Mouse (Mus musculus): ENCODE measurements at regions not wholly inside any gene's neighbourhood (a gene's known extent, or its start where the extent isn't known, plus 50 kb on each side); places are given as distances from the start of the nearest gene placed in this dataset.

DNA sequence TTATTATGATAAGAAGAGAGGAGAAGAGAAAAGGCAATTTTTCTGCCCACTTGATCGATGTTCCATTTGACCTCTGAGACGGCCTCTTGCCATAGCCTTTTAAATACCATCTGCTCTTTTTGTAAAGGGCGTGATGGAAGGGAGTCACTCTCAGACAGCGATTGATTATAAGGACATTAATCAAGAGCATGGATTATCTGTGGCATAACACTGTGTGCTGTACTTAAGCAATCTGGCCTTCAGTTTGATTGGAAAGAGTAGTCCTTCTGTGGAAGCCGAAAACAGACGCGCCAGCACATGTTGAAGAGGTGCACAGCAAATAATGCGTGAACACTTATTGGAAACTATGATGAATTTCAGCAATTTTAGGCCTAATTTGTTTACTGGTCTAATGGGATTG, 685.4 kb upstream of the Robo1 start:
- no peaks in the 10 kb centered on the region for H3K4me1 ChIP-seq (replicated peaks; ENCODE audit: control insufficient read depth, insufficient read depth, low read length)
- 70% methylated on average over 8 of the region's 8 CpGs for WGBS
- ATAC-seq (ENCODE audit: low read depth): no peak
- H3K36me3 ChIP-seq (ENCODE audit: control insufficient read depth, insufficient read depth, low read length): no peaks in the 10 kb centered on the region
- H3K4me2 ChIP-seq (ENCODE audit: low read depth, low read length): no peak overlapping the region
- no peak overlapping the region for H3K27ac ChIP-seq (ENCODE audit: low read length)
- H3K9me3 ChIP-seq (ENCODE audit: control insufficient read depth, low read length): no peaks in the 10 kb centered on the region
- no peak overlapping the region for H3K4me3 ChIP-seq (ENCODE audit: low read length)
- H3K9ac ChIP-seq (ENCODE audit: low read length): no peak overlapping the region
- H3K27me3 ChIP-seq (ENCODE audit: control insufficient read depth, insufficient read depth, low read depth, low read length): no peaks in the 10 kb centered on the region

DNA sequence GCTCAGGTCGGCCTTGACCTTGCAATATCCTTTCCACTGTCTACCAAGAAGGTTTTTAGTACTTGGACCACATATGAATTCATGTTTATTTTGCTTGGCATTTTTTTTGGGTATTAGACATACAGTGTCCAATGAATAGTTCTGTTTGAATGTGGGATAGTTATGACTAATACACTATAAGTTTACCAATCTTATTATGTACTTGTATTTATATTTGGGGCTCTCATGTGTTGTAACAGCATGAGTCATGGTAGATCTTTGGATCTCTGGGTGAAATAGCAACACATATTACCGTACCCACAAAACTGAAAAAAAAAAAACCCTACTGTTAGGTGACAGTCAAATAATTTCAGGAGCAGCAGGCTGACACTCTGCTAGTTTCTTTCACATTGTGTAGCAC, 667.7 kb upstream of the Robo1 start:
- Histone ChIP-seq H3K27me3 (ENCODE audit: control insufficient read depth, insufficient read depth, low read depth, low read length) (no peaks in the 10 kb centered on the region), H3K27ac (ENCODE audit: low read length) (no peak overlapping the region), H3K4me3 (ENCODE audit: low read length) (no peak overlapping the region)

DNA sequence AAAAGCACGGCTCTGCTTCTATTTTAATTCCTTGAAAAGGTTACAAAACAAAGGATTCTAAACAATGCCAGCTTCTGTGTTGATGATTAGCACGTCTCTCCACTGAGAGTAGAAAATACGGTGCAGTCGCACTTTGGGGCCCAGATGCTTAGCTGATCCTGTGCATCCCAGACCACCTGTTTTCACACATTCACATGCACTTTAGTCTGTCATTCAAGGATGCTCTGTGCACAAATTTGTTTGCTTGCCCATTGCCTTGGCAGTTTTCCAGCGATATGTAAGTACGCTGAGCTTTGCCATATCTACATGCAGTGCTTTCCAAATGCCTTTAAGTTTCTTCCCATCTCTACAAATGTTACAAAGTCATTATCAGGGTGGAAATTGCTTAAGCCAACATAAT, 664.9 kb upstream of the Robo1 start:
- H3K27me3 ChIP-seq (ENCODE audit: control insufficient read depth, insufficient read depth, low read depth, low read length): no peaks in the 10 kb centered on the region

More for the DNA sequence above, 667.7 kb upstream of the Robo1 start:
- ATAC-seq (ENCODE audit: low read depth): no peak
- no peaks in the 10 kb centered on the region for H3K4me1 ChIP-seq (replicated peaks; ENCODE audit: control insufficient read depth, insufficient read depth, low read length)
- H3K4me2 ChIP-seq (ENCODE audit: low read depth, low read length): no peak overlapping the region
- H3K9me3 ChIP-seq (ENCODE audit: control insufficient read depth, low read length): no peaks in the 10 kb centered on the region
- H3K9ac ChIP-seq (ENCODE audit: low read length): no peak overlapping the region
- no peaks in the 10 kb centered on the region for H3K36me3 ChIP-seq (ENCODE audit: control insufficient read depth, insufficient read depth, low read length)
- 67% methylated on average over 2 of the region's 2 CpGs for WGBS

DNA sequence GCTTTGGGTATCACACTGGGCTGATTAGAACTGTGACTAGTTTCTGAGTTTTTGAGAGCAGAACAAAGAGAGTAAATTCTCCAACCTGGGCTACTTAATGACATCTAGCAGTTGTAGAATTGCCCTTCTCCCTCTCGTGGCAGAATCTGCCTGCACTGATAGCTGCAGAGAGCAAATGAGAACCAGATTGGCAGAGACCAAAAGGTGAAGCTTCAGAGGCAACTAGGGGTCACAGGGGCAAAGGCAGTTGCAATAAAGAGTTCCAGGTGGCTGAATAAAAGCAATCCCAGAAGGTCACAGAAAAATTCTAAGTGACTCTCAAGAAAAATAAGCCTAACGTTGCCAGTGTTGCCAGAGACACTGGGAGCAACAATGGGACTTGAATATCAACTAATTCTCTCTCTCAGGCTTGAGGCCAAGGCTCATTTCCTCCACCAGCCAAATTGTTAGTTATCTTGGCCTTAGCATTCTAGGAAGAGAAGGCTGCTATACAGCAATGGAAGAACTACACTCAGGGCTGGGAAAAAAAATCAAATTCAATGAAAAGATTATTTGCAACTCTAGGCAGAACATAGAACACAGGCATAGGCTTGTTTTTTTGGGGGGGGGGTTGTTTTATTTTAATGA, 629.9 kb upstream of the Robo1 start:
- H3K9me3 ChIP-seq (ENCODE audit: control insufficient read depth, low read length): no peaks in the 10 kb centered on the region
- no peaks in the 10 kb centered on the region for H3K36me3 ChIP-seq (ENCODE audit: control insufficient read depth, insufficient read depth, low read length)
- no peak overlapping the region for H3K9ac ChIP-seq (ENCODE audit: low read length)
- no peak overlapping the region for H3K4me2 ChIP-seq (ENCODE audit: low read depth, low read length)
- no peak overlapping the region for H3K4me3 ChIP-seq (ENCODE audit: low read length)
- H3K27me3 ChIP-seq (ENCODE audit: control insufficient read depth, insufficient read depth, low read depth, low read length): no peaks in the 10 kb centered on the region
- no peak for ATAC-seq (ENCODE audit: low read depth)
- no peaks in the 10 kb centered on the region for H3K4me1 ChIP-seq (replicated peaks; ENCODE audit: control insufficient read depth, insufficient read depth, low read length)
- WGBS: 11% methylated on average over 2 of the region's 2 CpGs
- no peak overlapping the region for H3K27ac ChIP-seq (ENCODE audit: low read length)

More for the DNA sequence above, 664.9 kb upstream of the Robo1 start:
- Histone ChIP-seq H3K9ac (ENCODE audit: low read length) (no peak overlapping the region), H3K4me2 (ENCODE audit: low read depth, low read length) (no peak overlapping the region), H3K4me3 (ENCODE audit: low read length) (no peak overlapping the region), H3K9me3 (ENCODE audit: control insufficient read depth, low read length) (no peaks in the 10 kb centered on the region), H3K36me3 (ENCODE audit: control insufficient read depth, insufficient read depth, low read length) (no peaks in the 10 kb centered on the region), H3K27ac (ENCODE audit: low read length) (no peak overlapping the region), H3K4me1 (replicated peaks; ENCODE audit: control insufficient read depth, insufficient read depth, low read length) (no peaks in the 10 kb centered on the region)
- no peak for ATAC-seq (ENCODE audit: low read depth)
- WGBS: 49% methylated on average over 6 of the region's 6 CpGs

DNA sequence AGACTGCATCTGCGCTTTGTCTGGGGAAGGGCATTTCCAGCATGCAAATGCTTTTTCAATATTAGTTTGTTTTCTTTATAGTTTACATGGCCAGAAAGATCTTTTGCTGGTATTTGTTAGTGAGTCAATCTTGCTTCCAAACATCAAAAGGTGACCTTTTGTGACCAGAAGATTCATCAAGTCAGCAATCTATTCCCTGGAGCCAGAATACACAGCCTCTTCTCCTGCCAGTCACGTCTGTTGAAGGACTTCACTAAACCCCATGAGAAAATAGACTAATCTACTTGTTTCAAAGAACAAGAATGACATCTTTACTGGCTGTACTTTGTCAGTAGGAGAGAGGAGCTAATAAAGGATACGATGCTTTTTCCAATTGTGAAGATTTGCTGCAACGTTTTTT, 614.6 kb upstream of the Robo1 start:
- Histone ChIP-seq H3K4me2 (ENCODE audit: low read depth, low read length) (no peak overlapping the region), H3K9me3 (ENCODE audit: control insufficient read depth, low read length) (no peaks in the 10 kb centered on the region), H3K27ac (ENCODE audit: low read length) (no peak overlapping the region), H3K27me3 (ENCODE audit: control insufficient read depth, insufficient read depth, low read depth, low read length) (no peaks in the 10 kb centered on the region), H3K36me3 (ENCODE audit: control insufficient read depth, insufficient read depth, low read length) (no peaks in the 10 kb centered on the region), H3K4me1 (replicated peaks; ENCODE audit: control insufficient read depth, insufficient read depth, low read length) (no peaks in the 10 kb centered on the region), H3K4me3 (ENCODE audit: low read length) (no peak overlapping the region), H3K9ac (ENCODE audit: low read length) (no peak overlapping the region)
- WGBS: 48% methylated on average over 4 of the region's 4 CpGs
- ATAC-seq (ENCODE audit: low read depth): no peak

DNA sequence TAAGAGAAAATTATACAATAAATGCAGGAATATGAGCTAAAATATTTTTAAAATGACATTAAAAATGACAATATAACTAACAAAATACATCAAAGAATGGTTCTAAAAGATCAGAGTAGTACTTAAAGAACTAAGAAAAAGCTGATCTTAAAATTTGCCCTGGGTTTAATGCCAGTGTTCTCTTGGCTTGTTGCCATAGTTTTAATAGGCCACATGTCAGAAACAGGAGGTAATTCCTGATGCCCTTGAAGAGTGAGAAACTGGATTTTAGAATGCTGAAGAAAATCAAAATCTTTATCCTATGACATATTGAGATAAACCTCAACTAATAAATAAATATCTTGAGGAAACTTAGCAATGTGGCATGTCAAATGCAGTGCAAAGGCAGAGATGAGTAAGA, 602.3 kb upstream of the Robo1 start:
- H3K9me3 ChIP-seq (ENCODE audit: control insufficient read depth, low read length): no peaks in the 10 kb centered on the region
- H3K4me2 ChIP-seq (ENCODE audit: low read depth, low read length): no peak overlapping the region
- no peaks in the 10 kb centered on the region for H3K4me1 ChIP-seq (replicated peaks; ENCODE audit: control insufficient read depth, insufficient read depth, low read length)
- no peaks in the 10 kb centered on the region for H3K27me3 ChIP-seq (ENCODE audit: control insufficient read depth, insufficient read depth, low read depth, low read length)
- H3K9ac ChIP-seq (ENCODE audit: low read length): no peak overlapping the region
- no peaks in the 10 kb centered on the region for H3K36me3 ChIP-seq (ENCODE audit: control insufficient read depth, insufficient read depth, low read length)
- no peak overlapping the region for H3K4me3 ChIP-seq (ENCODE audit: low read length)
- H3K27ac ChIP-seq (ENCODE audit: low read length): no peak overlapping the region
- no peak for ATAC-seq (ENCODE audit: low read depth)

DNA sequence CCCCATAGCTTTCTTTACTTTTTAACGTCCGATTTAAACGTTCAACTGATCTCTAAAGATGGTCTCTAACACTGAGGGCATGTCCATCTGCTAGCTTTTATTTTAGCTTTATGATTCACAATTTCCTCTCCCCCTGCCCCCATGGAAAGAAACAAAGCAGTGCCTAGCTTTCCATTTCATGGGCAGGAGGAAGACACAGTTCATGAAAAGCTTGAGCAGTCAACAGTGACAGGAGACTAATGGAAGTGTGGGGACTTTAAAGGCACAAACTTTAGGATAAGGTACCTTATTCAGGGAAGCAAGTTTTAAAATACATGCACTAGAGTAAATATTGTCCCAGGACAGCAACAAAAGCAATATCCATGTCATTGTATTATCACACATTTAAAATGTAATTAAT, 598.4 kb upstream of the Robo1 start:
- no peaks in the 10 kb centered on the region for H3K27me3 ChIP-seq (ENCODE audit: control insufficient read depth, insufficient read depth, low read depth, low read length)
- no peak overlapping the region for H3K4me2 ChIP-seq (ENCODE audit: low read depth, low read length)
- H3K36me3 ChIP-seq (ENCODE audit: control insufficient read depth, insufficient read depth, low read length): no peaks in the 10 kb centered on the region
- H3K27ac ChIP-seq (ENCODE audit: low read length): no peak overlapping the region
- H3K9ac ChIP-seq (ENCODE audit: low read length): no peak overlapping the region
- H3K9me3 ChIP-seq (ENCODE audit: control insufficient read depth, low read length): no peaks in the 10 kb centered on the region
- H3K4me3 ChIP-seq (ENCODE audit: low read length): no peak overlapping the region
- ATAC-seq (ENCODE audit: low read depth): no peak
- WGBS: 88% methylated on average over 3 of the region's 3 CpGs
- H3K4me1 ChIP-seq (replicated peaks; ENCODE audit: control insufficient read depth, insufficient read depth, low read length): no peaks in the 10 kb centered on the region

DNA sequence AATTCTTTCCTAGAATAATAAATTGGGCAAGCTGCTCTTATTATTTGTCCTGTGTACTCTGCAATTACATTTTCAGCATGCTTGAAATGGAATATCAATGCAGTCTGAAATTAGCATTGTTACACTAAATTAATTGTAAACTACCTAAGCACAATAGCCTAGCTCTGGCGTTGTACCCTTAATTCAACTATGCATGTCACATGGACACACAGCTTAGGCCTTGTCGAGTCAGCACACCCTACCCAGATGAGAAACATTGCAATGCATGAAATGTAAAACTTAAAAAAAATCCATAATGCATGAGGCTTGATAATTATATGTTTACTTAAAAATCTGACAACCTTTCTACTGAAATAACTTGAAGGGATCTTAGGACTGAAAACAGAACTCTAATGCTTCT, 596.2 kb upstream of the Robo1 start:
- H3K4me1 ChIP-seq (replicated peaks; ENCODE audit: control insufficient read depth, insufficient read depth, low read length): no peaks in the 10 kb centered on the region
- no peaks in the 10 kb centered on the region for H3K9me3 ChIP-seq (ENCODE audit: control insufficient read depth, low read length)
- no peak overlapping the region for H3K4me2 ChIP-seq (ENCODE audit: low read depth, low read length)
- no peak overlapping the region for H3K27ac ChIP-seq (ENCODE audit: low read length)
- no peak overlapping the region for H3K9ac ChIP-seq (ENCODE audit: low read length)
- no peak overlapping the region for H3K4me3 ChIP-seq (ENCODE audit: low read length)
- H3K36me3 ChIP-seq (ENCODE audit: control insufficient read depth, insufficient read depth, low read length): no peaks in the 10 kb centered on the region
- 72% methylated on average over 2 of the region's 2 CpGs for WGBS
- no peak for ATAC-seq (ENCODE audit: low read depth)
- no peaks in the 10 kb centered on the region for H3K27me3 ChIP-seq (ENCODE audit: control insufficient read depth, insufficient read depth, low read depth, low read length)

DNA sequence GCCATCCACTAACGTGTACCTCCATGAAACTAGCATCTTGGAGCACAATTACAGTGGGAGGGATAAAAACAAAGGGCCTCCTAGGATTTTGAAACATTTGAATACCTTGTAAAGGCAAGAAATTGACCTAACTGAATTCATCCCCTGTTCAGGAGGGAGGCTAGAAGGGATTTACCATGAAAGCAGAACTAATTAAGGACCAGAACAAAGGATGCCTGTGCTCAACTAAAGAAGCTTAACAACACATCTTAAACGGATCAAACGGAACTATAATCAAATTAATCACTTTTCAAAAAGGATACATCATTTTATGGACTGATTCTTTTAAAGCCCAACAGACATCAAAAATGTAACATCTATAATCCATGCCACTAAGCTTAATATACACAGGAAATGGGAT, 590.9 kb upstream of the Robo1 start:
- Histone ChIP-seq H3K4me3 (ENCODE audit: low read length) (no peak overlapping the region), H3K4me1 (replicated peaks; ENCODE audit: control insufficient read depth, insufficient read depth, low read length) (no peaks in the 10 kb centered on the region), H3K9ac (ENCODE audit: low read length) (no peak overlapping the region), H3K36me3 (ENCODE audit: control insufficient read depth, insufficient read depth, low read length) (no peaks in the 10 kb centered on the region), H3K9me3 (ENCODE audit: control insufficient read depth, low read length) (no peaks in the 10 kb centered on the region), H3K4me2 (ENCODE audit: low read depth, low read length) (no peak overlapping the region), H3K27me3 (ENCODE audit: control insufficient read depth, insufficient read depth, low read depth, low read length) (no peaks in the 10 kb centered on the region), H3K27ac (ENCODE audit: low read length) (no peak overlapping the region)
- 71% methylated on average over 3 of the region's 3 CpGs for WGBS
- ATAC-seq (ENCODE audit: low read depth): no peak

DNA sequence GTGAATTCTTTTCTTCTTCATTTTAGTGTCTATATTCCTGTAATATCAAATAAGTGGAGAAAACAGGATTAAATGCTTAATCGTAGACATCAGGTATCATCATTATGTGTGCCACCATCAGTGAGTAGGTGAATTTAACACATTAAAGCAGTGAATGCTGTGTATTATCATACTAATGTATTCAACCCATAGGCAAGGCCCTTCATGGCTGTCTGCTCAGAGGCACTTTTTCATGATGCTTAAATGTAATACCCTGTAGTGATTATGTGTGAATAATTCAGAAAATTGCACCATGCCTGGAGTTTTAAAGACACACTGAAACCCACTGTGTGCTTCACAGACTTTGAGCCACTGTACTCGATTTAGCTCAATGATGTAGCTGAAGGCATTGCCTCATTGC, 583.2 kb upstream of the Robo1 start:
- no peak overlapping the region for H3K27ac ChIP-seq (ENCODE audit: low read length)

More for the DNA sequence above, 583.2 kb upstream of the Robo1 start:
- no peaks in the 10 kb centered on the region for H3K27me3 ChIP-seq (ENCODE audit: control insufficient read depth, insufficient read depth, low read depth, low read length)
- no peak overlapping the region for H3K4me3 ChIP-seq (ENCODE audit: low read length)
- no peaks in the 10 kb centered on the region for H3K9me3 ChIP-seq (ENCODE audit: control insufficient read depth, low read length)
- H3K9ac ChIP-seq (ENCODE audit: low read length): no peak overlapping the region
- WGBS: 91% methylated on average over 2 of the region's 2 CpGs
- no peaks in the 10 kb centered on the region for H3K36me3 ChIP-seq (ENCODE audit: control insufficient read depth, insufficient read depth, low read length)
- H3K4me2 ChIP-seq (ENCODE audit: low read depth, low read length): no peak overlapping the region
- ATAC-seq (ENCODE audit: low read depth): no peak
- no peaks in the 10 kb centered on the region for H3K4me1 ChIP-seq (replicated peaks; ENCODE audit: control insufficient read depth, insufficient read depth, low read length)
